Mouse (Mus musculus): Measurements from ENCODE around the gene Thumpd3. TPM values are rescaled to one million over a fixed set of nuclear protein-coding genes. Genes with fewer than 3 reads are reported as not detected.

The Thumpd3 gene
- polyA plus RNA-seq, 1 experiment, result 10.7 TPM

DNA sequence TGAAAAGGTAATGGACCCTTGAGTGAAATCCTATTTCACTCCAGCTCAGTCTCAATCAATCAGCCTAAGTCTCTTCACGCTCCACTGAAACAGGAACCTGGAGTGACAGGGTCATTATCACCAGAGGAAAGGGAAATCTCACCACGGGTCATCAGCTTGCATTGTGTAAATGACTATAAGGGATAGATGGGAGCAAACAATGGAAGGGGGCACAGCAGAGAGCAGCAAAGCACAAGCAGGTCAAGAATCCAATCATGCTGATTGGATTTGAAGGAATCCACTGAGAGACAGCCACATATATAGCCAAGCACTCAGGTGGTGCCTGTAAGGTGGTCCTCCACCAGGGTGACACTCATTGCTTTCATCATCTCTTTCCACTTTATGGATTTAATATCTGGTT, 18.6 kb upstream of the Thumpd3 start:
- no peak for DNase-seq
- no peak overlapping the region for H3K4me3 ChIP-seq (ENCODE audit: control insufficient read depth, insufficient read depth, low read length)
- no peaks in the 10 kb centered on the region for H3K4me1 ChIP-seq (replicated peaks; ENCODE audit: control insufficient read depth, insufficient read depth, low read length)
- no peaks in the 10 kb centered on the region for H3K27me3 ChIP-seq (ENCODE audit: control insufficient read depth, insufficient read depth, low read length)
- WGBS, result 37% methylated on average over 2 of the region's 2 CpGs
- TF ChIP-seq CTCF (IDR thresholded peaks at IDR 0.05; ENCODE audit: borderline replicate concordance, control insufficient read depth, extremely low read depth, insufficient read depth, low read length, poor library complexity) (no peak), POLR2A (IDR thresholded peaks at IDR 0.05; ENCODE audit: control insufficient read depth, extremely low read depth, insufficient read depth, low read length, poor library complexity) (no peak)
- no peak overlapping the region for H3K27ac ChIP-seq (ENCODE audit: control insufficient read depth, insufficient read depth, low read length)
- H3K36me3 ChIP-seq (ENCODE audit: control insufficient read depth, insufficient read depth, low read length), result no peaks in the 10 kb centered on the region

DNA sequence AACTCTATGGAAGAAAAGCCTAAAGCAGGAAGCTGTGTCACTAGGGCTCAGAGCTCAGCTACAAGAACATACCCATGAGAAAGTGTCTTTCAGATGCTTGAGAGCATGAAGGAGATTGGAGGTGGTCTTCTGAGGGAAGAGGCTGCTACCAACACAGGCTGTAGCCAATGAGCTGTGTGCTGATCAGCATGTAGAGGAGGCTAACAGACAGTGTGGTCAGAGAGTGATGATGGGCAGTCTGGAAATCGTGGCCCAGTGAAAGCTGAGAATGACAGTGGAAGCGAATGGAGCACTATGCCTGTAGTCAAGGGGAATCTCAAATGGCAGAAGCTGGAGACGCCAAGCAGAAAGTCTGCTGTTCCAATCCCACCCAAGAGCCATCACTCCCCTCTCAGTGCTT, 17.0 kb upstream of the Thumpd3 start:
- Histone ChIP-seq H3K27me3 (ENCODE audit: control insufficient read depth, insufficient read depth, low read length) (no peaks in the 10 kb centered on the region), H3K4me1 (replicated peaks; ENCODE audit: control insufficient read depth, insufficient read depth, low read length) (no peaks in the 10 kb centered on the region), H3K36me3 (ENCODE audit: control insufficient read depth, insufficient read depth, low read length) (no peaks in the 10 kb centered on the region), H3K4me3 (ENCODE audit: control insufficient read depth, insufficient read depth, low read length) (no peak overlapping the region), H3K27ac (ENCODE audit: control insufficient read depth, insufficient read depth, low read length) (no peak overlapping the region)
- 83% methylated on average over 3 of the region's 3 CpGs for WGBS
- no peak for DNase-seq
- TF ChIP-seq POLR2A (IDR thresholded peaks at IDR 0.05; ENCODE audit: control insufficient read depth, extremely low read depth, insufficient read depth, low read length, poor library complexity) (no peak), CTCF (IDR thresholded peaks at IDR 0.05; ENCODE audit: borderline replicate concordance, control insufficient read depth, extremely low read depth, insufficient read depth, low read length, poor library complexity) (no peak)

DNA sequence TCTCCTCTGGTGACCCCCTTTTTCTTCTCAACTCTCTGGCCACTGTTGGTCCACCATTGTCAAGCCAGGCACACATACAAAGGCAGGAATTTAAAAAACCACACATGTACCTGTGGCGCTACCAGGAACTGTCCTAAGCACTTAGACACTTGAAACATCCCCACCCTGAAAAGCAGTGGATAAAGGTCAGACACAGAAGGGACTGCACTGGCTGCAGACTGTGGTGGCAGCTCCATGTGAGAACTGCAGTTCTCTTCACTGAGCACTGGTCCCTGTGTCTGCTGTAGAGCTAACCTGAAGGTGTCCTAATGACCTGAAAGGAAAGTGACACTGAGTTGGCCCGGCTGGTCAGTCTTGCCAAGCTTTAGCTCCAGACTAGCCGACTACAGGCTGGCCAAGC, 15.5 kb upstream of the Thumpd3 start:
- Histone ChIP-seq H3K27ac (ENCODE audit: control insufficient read depth, insufficient read depth, low read length) (no peak overlapping the region), H3K4me3 (ENCODE audit: control insufficient read depth, insufficient read depth, low read length) (no peak overlapping the region), H3K36me3 (ENCODE audit: control insufficient read depth, insufficient read depth, low read length) (no peaks in the 10 kb centered on the region), H3K4me1 (replicated peaks; ENCODE audit: control insufficient read depth, insufficient read depth, low read length) (no peaks in the 10 kb centered on the region), H3K27me3 (ENCODE audit: control insufficient read depth, insufficient read depth, low read length) (no peaks in the 10 kb centered on the region)
- no peak for TF ChIP-seq CTCF (IDR thresholded peaks at IDR 0.05; ENCODE audit: borderline replicate concordance, control insufficient read depth, extremely low read depth, insufficient read depth, low read length, poor library complexity)
- no peak for TF ChIP-seq POLR2A (IDR thresholded peaks at IDR 0.05; ENCODE audit: control insufficient read depth, extremely low read depth, insufficient read depth, low read length, poor library complexity)
- DNase-seq, result no peak
- 85% methylated on average over 3 of the region's 3 CpGs for WGBS

DNA sequence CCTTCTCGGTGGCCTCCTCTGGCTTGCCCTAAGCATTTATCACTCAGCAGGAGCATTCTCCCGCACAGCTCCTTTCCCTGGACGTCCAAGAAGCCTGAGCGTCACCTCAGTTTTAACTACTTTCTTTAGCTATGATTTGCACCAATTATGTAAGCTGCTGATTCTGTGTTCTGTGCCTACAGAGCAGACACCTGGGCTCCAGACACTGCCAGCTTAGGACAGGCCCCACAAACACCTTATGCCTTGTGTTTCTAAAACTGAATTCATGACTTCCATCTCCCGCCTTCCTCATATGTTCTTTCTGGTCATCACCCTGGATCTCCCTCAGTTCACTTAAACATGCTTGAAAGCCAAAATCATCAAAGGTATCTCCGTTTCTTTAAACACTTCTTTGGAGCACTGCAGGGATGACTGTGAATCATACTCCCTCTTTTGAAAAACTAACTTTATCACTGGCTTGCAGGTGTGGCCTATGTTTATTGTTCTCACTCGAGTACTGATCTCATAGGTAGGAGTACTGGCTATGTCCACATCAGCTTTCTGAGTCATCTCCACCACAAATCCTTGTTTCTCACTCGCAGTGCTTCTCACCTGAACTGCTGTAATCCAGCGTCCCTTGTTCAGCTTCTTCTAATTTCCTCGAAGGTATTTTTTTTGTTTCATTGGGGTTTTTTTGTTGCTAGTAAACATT, 14.9 kb upstream of the Thumpd3 start:
- no peak for TF ChIP-seq POLR2A (IDR thresholded peaks at IDR 0.05; ENCODE audit: control insufficient read depth, extremely low read depth, insufficient read depth, low read length, poor library complexity)
- H3K27ac ChIP-seq (ENCODE audit: control insufficient read depth, insufficient read depth, low read length), result no peak overlapping the region
- no peak for DNase-seq
- no peaks in the 10 kb centered on the region for H3K27me3 ChIP-seq (ENCODE audit: control insufficient read depth, insufficient read depth, low read length)
- WGBS, result 92% methylated on average over 10 of the region's 10 CpGs
- H3K4me1 ChIP-seq (replicated peaks; ENCODE audit: control insufficient read depth, insufficient read depth, low read length), result no peaks in the 10 kb centered on the region
- H3K4me3 ChIP-seq (ENCODE audit: control insufficient read depth, insufficient read depth, low read length), result no peak overlapping the region
- no peaks in the 10 kb centered on the region for H3K36me3 ChIP-seq (ENCODE audit: control insufficient read depth, insufficient read depth, low read length)

DNA sequence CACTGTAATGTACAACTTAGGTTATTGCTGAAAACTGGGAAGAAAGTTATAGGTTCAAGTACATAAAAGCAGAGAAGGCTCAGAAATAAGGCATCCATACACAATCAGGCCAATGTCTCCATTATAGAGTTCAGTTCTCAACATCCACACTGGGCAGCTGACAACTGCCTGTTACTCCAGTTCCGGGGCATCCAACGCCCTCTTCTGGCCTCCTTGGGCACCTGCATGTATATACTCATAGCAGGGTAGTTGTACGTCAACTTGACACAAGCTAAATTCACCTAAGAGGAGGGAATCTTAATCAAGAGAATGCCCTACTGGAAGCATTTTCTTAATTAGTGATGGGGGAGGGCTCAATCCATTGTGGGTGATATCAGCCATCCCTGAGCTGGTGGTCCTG, 13.9 kb upstream of the Thumpd3 start:
- H3K27ac ChIP-seq (ENCODE audit: control insufficient read depth, insufficient read depth, low read length), result no peak overlapping the region
- WGBS, result 86% methylated on average over 3 of the region's 3 CpGs
- no peak overlapping the region for H3K4me3 ChIP-seq (ENCODE audit: control insufficient read depth, insufficient read depth, low read length)
- no peaks in the 10 kb centered on the region for H3K27me3 ChIP-seq (ENCODE audit: control insufficient read depth, insufficient read depth, low read length)
- no peak for DNase-seq
- no peak for TF ChIP-seq POLR2A (IDR thresholded peaks at IDR 0.05; ENCODE audit: control insufficient read depth, extremely low read depth, insufficient read depth, low read length, poor library complexity)
- TF ChIP-seq CTCF (IDR thresholded peaks at IDR 0.05; ENCODE audit: borderline replicate concordance, control insufficient read depth, extremely low read depth, insufficient read depth, low read length, poor library complexity), result no peak
- H3K4me1 ChIP-seq (replicated peaks; ENCODE audit: control insufficient read depth, insufficient read depth, low read length), result no peaks in the 10 kb centered on the region
- H3K36me3 ChIP-seq (ENCODE audit: control insufficient read depth, insufficient read depth, low read length), result no peaks in the 10 kb centered on the region

DNA sequence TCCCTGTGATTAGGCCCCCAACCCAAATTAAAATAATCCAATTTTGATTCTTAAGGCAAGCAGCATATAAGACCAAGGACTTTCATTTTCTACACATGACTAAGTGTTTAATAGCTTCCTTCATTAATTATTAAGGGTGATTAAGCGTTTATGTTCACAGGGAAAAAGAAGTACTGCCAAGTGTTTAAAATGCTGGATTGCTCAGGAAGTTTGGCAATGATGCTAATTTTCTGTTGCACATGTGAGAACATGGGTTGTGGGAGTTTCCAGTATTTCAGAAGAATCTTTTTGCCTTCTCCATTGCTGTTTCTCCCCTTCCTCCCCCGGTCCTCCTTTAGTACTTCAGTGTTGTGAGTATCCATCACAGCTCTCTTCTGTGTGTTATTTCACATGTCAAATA, 12.8 kb upstream of the Thumpd3 start:
- TF ChIP-seq CTCF (IDR thresholded peaks at IDR 0.05; ENCODE audit: borderline replicate concordance, control insufficient read depth, extremely low read depth, insufficient read depth, low read length, poor library complexity) (no peak), POLR2A (IDR thresholded peaks at IDR 0.05; ENCODE audit: control insufficient read depth, extremely low read depth, insufficient read depth, low read length, poor library complexity) (no peak)
- 88% methylated on average over 2 of the region's 2 CpGs for WGBS
- Histone ChIP-seq H3K27me3 (ENCODE audit: control insufficient read depth, insufficient read depth, low read length) (no peaks in the 10 kb centered on the region), H3K36me3 (ENCODE audit: control insufficient read depth, insufficient read depth, low read length) (no peaks in the 10 kb centered on the region), H3K27ac (ENCODE audit: control insufficient read depth, insufficient read depth, low read length) (no peak overlapping the region), H3K4me1 (replicated peaks; ENCODE audit: control insufficient read depth, insufficient read depth, low read length) (peaks cover 2% of the 10 kb centered on the region; the same call in 1 of the 2 replicates), H3K4me3 (ENCODE audit: control insufficient read depth, insufficient read depth, low read length) (no peak overlapping the region)
- DNase-seq, result no peak

DNA sequence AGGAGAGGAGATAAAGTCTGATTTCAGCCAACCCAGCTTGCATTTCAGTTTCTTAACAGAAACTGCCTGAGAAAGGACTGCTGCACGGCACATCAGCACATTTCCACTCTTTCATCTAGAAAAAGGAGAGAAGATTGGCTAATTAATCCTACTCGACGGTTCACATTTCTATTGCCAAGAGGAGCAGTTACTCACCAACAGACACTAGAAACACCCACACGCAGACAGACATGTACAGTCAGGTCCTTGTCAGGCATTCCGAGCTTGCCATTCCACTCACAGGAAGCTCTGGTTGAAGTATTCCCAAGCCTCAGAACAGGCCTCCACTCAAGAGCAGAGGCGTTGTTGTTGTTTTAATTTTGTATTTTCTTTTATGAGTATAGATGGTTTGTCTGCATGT, 11.6 kb upstream of the Thumpd3 start:
- no peak overlapping the region for H3K27ac ChIP-seq (ENCODE audit: control insufficient read depth, insufficient read depth, low read length)
- DNase-seq, result no peak
- WGBS, result 91% methylated on average over 6 of the region's 6 CpGs
- H3K36me3 ChIP-seq (ENCODE audit: control insufficient read depth, insufficient read depth, low read length), result no peaks in the 10 kb centered on the region
- TF ChIP-seq CTCF (IDR thresholded peaks at IDR 0.05; ENCODE audit: borderline replicate concordance, control insufficient read depth, extremely low read depth, insufficient read depth, low read length, poor library complexity), result no peak
- TF ChIP-seq POLR2A (IDR thresholded peaks at IDR 0.05; ENCODE audit: control insufficient read depth, extremely low read depth, insufficient read depth, low read length, poor library complexity), result no peak
- H3K4me1 ChIP-seq (replicated peaks; ENCODE audit: control insufficient read depth, insufficient read depth, low read length), result peaks cover 2% of the 10 kb centered on the region; the same call in 1 of the 2 replicates
- no peak overlapping the region for H3K4me3 ChIP-seq (ENCODE audit: control insufficient read depth, insufficient read depth, low read length)
- no peaks in the 10 kb centered on the region for H3K27me3 ChIP-seq (ENCODE audit: control insufficient read depth, insufficient read depth, low read length)

All from thymus, adult 2 months (tissue).